Mouse (Mus musculus) MEL (cell line): Measurements from ENCODE around the gene Tnfrsf1b.

Experiments
- CHD2 ChIP-seq: IDR thresholded peaks from 2 replicates; pipeline ENCODE4 v1.6.1; 2011; ENCODE audit warnings: low read length, improper control_type of control experiment
- CTCF ChIP-seq, 3 experiments: IDR thresholded peaks in 2 of 3; conservative IDR thresholded peaks in 1 of 3; 2 replicates each; pipeline ENCODE4 v1.5.1; 2011 to 2012; ENCODE audit warnings: low read length in 3 of 3, low read depth in 2 of 3, mild to moderate bottlenecking in 2 of 3, improper control_type of control experiment in 1 of 3, inconsistent platforms in 1 of 3, mixed read lengths in 1 of 3, moderate library complexity in 1 of 3; ENCODE audit not compliant: control insufficient read depth in 1 of 3, insufficient read depth in 1 of 3, poor library complexity in 1 of 3, severe bottlenecking in 1 of 3
- EP300 ChIP-seq, 2 experiments: IDR thresholded peaks; 2 replicates each; pipeline ENCODE4 v1.6.1; 2011; ENCODE audit warnings: improper control_type of control experiment in 2 of 2, low read length in 2 of 2, low read depth in 1 of 2, mild to moderate bottlenecking in 1 of 2
- POLR2A ChIP-seq, 2 experiments: IDR thresholded peaks; 2 replicates each; pipeline ENCODE4 v1.6.1; 2011 to 2012; ENCODE audit warnings: low read length in 2 of 2, mild to moderate bottlenecking in 2 of 2, control low read depth in 1 of 2, improper control_type of control experiment in 1 of 2, low read depth in 1 of 2, moderate library complexity in 1 of 2; ENCODE audit not compliant: control insufficient read depth in 1 of 2, insufficient read depth in 1 of 2, poor library complexity in 1 of 2
- POLR2AphosphoS2 ChIP-seq: IDR thresholded peaks from 2 replicates; pipeline ENCODE4 v1.6.1; 2011; ENCODE audit warnings: low read length, improper control_type of control experiment
- POLR2AphosphoS5 ChIP-seq: IDR thresholded peaks from 2 replicates; pipeline ENCODE4 v1.6.1; 2012; ENCODE audit warnings: low read depth, borderline replicate concordance, mild to moderate bottlenecking, inconsistent platforms, low read length, moderate library complexity, mixed read lengths
- RAD21 ChIP-seq: IDR thresholded peaks from 2 replicates; pipeline ENCODE4 v1.6.1; 2011; ENCODE audit warnings: mild to moderate bottlenecking, low read depth, low read length, improper control_type of control experiment

GRCm38 (mm10) chr4:145246173-145247011 is at the start of gene Tnfrsf1b:
- TF ChIP-seq EP300 (IDR thresholded peaks at IDR 0.05; ENCODE audit: low read depth in 1 of 2, low read length in 2 of 2), result no peak
- no peak for TF ChIP-seq CTCF (IDR thresholded peaks at IDR 0.05 in 2 of 3, conservative IDR thresholded peaks at IDR 0.05 in 1 of 3; ENCODE audit: control insufficient read depth in 1 of 3, insufficient read depth in 1 of 3, low read depth in 2 of 3, low read length in 3 of 3, poor library complexity in 1 of 3, severe bottlenecking in 1 of 3)
- peak in 1 of 2 experiments; percentile 39; a peak in 1 of 4 replicates for TF ChIP-seq POLR2A (IDR thresholded peaks at IDR 0.05; ENCODE audit: control insufficient read depth in 1 of 2, insufficient read depth in 1 of 2, low read depth in 1 of 2, low read length in 2 of 2, poor library complexity in 1 of 2)
- TF ChIP-seq RAD21, result no peak
- TF ChIP-seq POLR2AphosphoS5, result no peak
- TF ChIP-seq POLR2AphosphoS2, result no peak
- TF ChIP-seq CHD2, result no peak
